Mouse (Mus musculus): ENCODE data around the gene Kcnb1.

The Kcnb1 gene

GRCm38 (mm10) chr2:167163600-167163999, 26.4 kb downstream of the Kcnb1 start:
- DNase-seq (ENCODE audit: low read depth, low spot score): no peak

- no peak for DNase-seq (ENCODE audit: low read depth, low spot score)
Measured at GRCm38 (mm10) chr2:167163134-167163533, 26.8 kb downstream of the Kcnb1 start.

- no peak for DNase-seq (ENCODE audit: low read depth, low spot score)
Measured at GRCm38 (mm10) chr2:167162516-167163021, 27.4 kb downstream of the Kcnb1 start.

- no peak for DNase-seq (ENCODE audit: low read depth, low spot score)
Measured at GRCm38 (mm10) chr2:167159721-167160120, 30.2 kb downstream of the Kcnb1 start.

GRCm38 (mm10) chr2:167158780-167159179, 31.2 kb downstream of the Kcnb1 start:
- no peak for DNase-seq (ENCODE audit: low read depth, low spot score)

GRCm38 (mm10) chr2:167156118-167156715, 33.7 kb downstream of the Kcnb1 start:
- no peak for DNase-seq (ENCODE audit: low read depth, low spot score)

GRCm38 (mm10) chr2:167155541-167155973, 34.4 kb downstream of the Kcnb1 start:
- DNase-seq (ENCODE audit: low read depth, low spot score): no peak

GRCm38 (mm10) chr2:167150880-167151279, 39.1 kb downstream of the Kcnb1 start:
- no peak for DNase-seq (ENCODE audit: low read depth, low spot score)

GRCm38 (mm10) chr2:167150135-167150534, 39.8 kb downstream of the Kcnb1 start:
- DNase-seq (ENCODE audit: low read depth, low spot score): no peak

GRCm38 (mm10) chr2:167149035-167149434, 40.9 kb downstream of the Kcnb1 start:
- no peak for DNase-seq (ENCODE audit: low read depth, low spot score)

GRCm38 (mm10) chr2:167147708-167148107, 42.2 kb downstream of the Kcnb1 start:
- no peak for DNase-seq (ENCODE audit: low read depth, low spot score)

GRCm38 (mm10) chr2:167145904-167146303, 44.1 kb downstream of the Kcnb1 start:
- no peak for DNase-seq (ENCODE audit: low read depth, low spot score)

GRCm38 (mm10) chr2:167144439-167145307, 45.3 kb downstream of the Kcnb1 start:
- DNase-seq (ENCODE audit: low read depth, low spot score): no peak

- DNase-seq (ENCODE audit: low read depth, low spot score): no peak
Measured at GRCm38 (mm10) chr2:167143914-167144313, 46.0 kb downstream of the Kcnb1 start.

GRCm38 (mm10) chr2:167142282-167142681, 47.7 kb downstream of the Kcnb1 start:
- no peak for DNase-seq (ENCODE audit: low read depth, low spot score)

- no peak for DNase-seq (ENCODE audit: low read depth, low spot score)
Measured at GRCm38 (mm10) chr2:167141810-167142209, 48.1 kb downstream of the Kcnb1 start.

GRCm38 (mm10) chr2:167139801-167140269, 50.1 kb downstream of the Kcnb1 start:
- DNase-seq (ENCODE audit: low read depth, low spot score): peak; percentile 21

GRCm38 (mm10) chr2:167138611-167139010, 51.3 kb downstream of the Kcnb1 start:
- no peak for DNase-seq (ENCODE audit: low read depth, low spot score)

- DNase-seq (ENCODE audit: low read depth, low spot score): no peak
Measured at GRCm38 (mm10) chr2:167136909-167137308, 53.0 kb downstream of the Kcnb1 start.

- DNase-seq (ENCODE audit: low read depth, low spot score): no peak
Measured at GRCm38 (mm10) chr2:167132041-167132440, 57.9 kb downstream of the Kcnb1 start.

- DNase-seq (ENCODE audit: low read depth, low spot score): no peak
Measured at GRCm38 (mm10) chr2:167130050-167130770, 59.7 kb downstream of the Kcnb1 start.

- no peak for DNase-seq (ENCODE audit: low read depth, low spot score)
Measured at GRCm38 (mm10) chr2:167129608-167129955, 60.4 kb downstream of the Kcnb1 start.
